Mouse (Mus musculus) lung, adult 2 months (tissue): ENCODE results near the gene Lsamp.

Experiments
- CTCF ChIP-seq: fragments of 200-500 bp; IDR thresholded peaks from 2 replicates; pipeline ENCODE4 v1.5.1; 2011; ENCODE audit warnings: mild to moderate bottlenecking, low read length, control low read depth; ENCODE audit not compliant: insufficient read depth
- POLR2A ChIP-seq: fragments of 200-500 bp; IDR thresholded peaks from 2 replicates; pipeline ENCODE4 v1.6.1; 2011; ENCODE audit warnings: low read depth, mild to moderate bottlenecking, control low read depth, low read length, borderline replicate concordance; ENCODE audit errors: extremely low read depth

DNA sequence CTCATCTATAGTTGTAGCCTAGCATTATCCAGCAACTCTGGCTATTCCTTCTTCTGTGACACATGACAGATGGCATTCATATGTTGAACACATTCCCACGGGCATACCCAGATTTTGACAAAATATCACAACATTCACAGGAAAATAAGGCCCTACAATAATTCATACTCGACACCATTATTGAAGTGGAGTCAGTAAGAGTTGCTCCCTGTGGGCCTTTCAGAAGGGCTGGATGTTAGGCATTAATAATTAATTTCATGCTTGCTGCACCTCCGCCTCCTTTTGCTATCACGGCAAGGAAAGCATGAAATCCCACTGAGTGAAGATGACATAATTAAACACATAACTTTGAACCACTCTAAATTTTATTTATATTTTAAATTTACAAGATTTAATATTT, 407.9 kb downstream of the Lsamp start:
- no peak for TF ChIP-seq CTCF
- no peak for TF ChIP-seq POLR2A
